9 mouse cellular contexts compared by ENCODE assay signal in genomic region chr10:119614726-119615125, GRCm38 (mm10).
DNase-seq lines count a peak whose midpoint lies in the region; ATAC-seq lines count a peak whose summit lies in the region.
"Had no signal": no experiment of that assay in that cellular context is flagged by ENCODE, and none has a peak within 500 bp of the region (broad histone marks: within the 10 kb centered on the region; RNA-seq: fewer than 3 reads in every experiment).

No protein-coding gene starts in this region.

- H3K4me2 ChIP-seq in forebrain, embryonic 15.5 days (replicated peaks): no peak overlapping the region
- H3K4me2 ChIP-seq in forebrain, embryonic 13.5 days: no peak overlapping the region
- no peak overlapping the region for H3K4me2 ChIP-seq in midbrain, embryonic 11.5 days
- no peak overlapping the region for H3K4me2 ChIP-seq in midbrain, embryonic 15.5 days
- H3K4me2 ChIP-seq in intestine, embryonic 14.5 days (ENCODE audit: low read length): peak overlapping the region; percentile 39
- peak overlapping the region; percentile 35 for H3K4me2 ChIP-seq in stomach, embryonic 15.5 days

- no peaks in the 10 kb centered on the region for H3K27me3 ChIP-seq in forebrain, embryonic 15.5 days
- H3K27me3 ChIP-seq in forebrain, embryonic 13.5 days: no peaks in the 10 kb centered on the region
- H3K27me3 ChIP-seq in midbrain, embryonic 11.5 days (ENCODE audit: control insufficient read depth, insufficient read depth, low read length): no peaks in the 10 kb centered on the region
- no peaks in the 10 kb centered on the region for H3K27me3 ChIP-seq in midbrain, embryonic 15.5 days (replicated peaks)
- no peaks in the 10 kb centered on the region for H3K27me3 ChIP-seq in intestine, embryonic 14.5 days (replicated peaks; ENCODE audit: control insufficient read depth, insufficient read depth, low read length)
- H3K27me3 ChIP-seq in stomach, embryonic 15.5 days (replicated peaks): no peaks in the 10 kb centered on the region

- H3K4me3 ChIP-seq in forebrain, embryonic 15.5 days: no peak overlapping the region
- no peak overlapping the region for H3K4me3 ChIP-seq in forebrain, embryonic 13.5 days
- H3K4me3 ChIP-seq in midbrain, embryonic 11.5 days (ENCODE audit: low read depth, low read length): no peak overlapping the region
- no peak overlapping the region for H3K4me3 ChIP-seq in midbrain, embryonic 15.5 days
- no peak overlapping the region for H3K4me3 ChIP-seq in intestine, embryonic 14.5 days (ENCODE audit: low read depth, low read length)
- peak overlapping the region; percentile 18; the same call in 1 of the 2 replicates for H3K4me3 ChIP-seq in stomach, embryonic 15.5 days (replicated peaks)
- H3K4me3 ChIP-seq: myocyte had no signal

- H3K36me3 ChIP-seq in forebrain, embryonic 15.5 days: no peaks in the 10 kb centered on the region
- H3K36me3 ChIP-seq in forebrain, embryonic 13.5 days (ENCODE audit: poor library complexity, severe bottlenecking): no peaks in the 10 kb centered on the region
- no peaks in the 10 kb centered on the region for H3K36me3 ChIP-seq in midbrain, embryonic 11.5 days (ENCODE audit: control insufficient read depth, insufficient read depth, low read length)
- no peaks in the 10 kb centered on the region for H3K36me3 ChIP-seq in midbrain, embryonic 15.5 days (replicated peaks)
- H3K36me3 ChIP-seq in intestine, embryonic 14.5 days (ENCODE audit: control insufficient read depth, insufficient read depth, low read length): no peaks in the 10 kb centered on the region
- no peaks in the 10 kb centered on the region for H3K36me3 ChIP-seq in stomach, embryonic 15.5 days

- H3K4me1 ChIP-seq in forebrain, embryonic 15.5 days: peaks cover 15% of the 10 kb centered on the region
- H3K4me1 ChIP-seq in forebrain, embryonic 13.5 days: peaks cover 20% of the 10 kb centered on the region
- peaks cover 8% of the 10 kb centered on the region; the same call in 1 of the 2 replicates for H3K4me1 ChIP-seq in midbrain, embryonic 11.5 days (ENCODE audit: control insufficient read depth, insufficient read depth, low read length)
- peaks cover 15% of the 10 kb centered on the region for H3K4me1 ChIP-seq in midbrain, embryonic 15.5 days
- peaks cover 25% of the 10 kb centered on the region for H3K4me1 ChIP-seq in intestine, embryonic 14.5 days (replicated peaks; ENCODE audit: control insufficient read depth, insufficient read depth, low read length)
- H3K4me1 ChIP-seq in stomach, embryonic 15.5 days: peaks cover 12% of the 10 kb centered on the region

- WGBS in forebrain, embryonic 15.5 days: 27% methylated on average over 7 of the region's 7 CpGs
- 42% methylated on average over 7 of the region's 7 CpGs for WGBS in forebrain, embryonic 13.5 days
- 42% methylated on average over 7 of the region's 7 CpGs for WGBS in midbrain, embryonic 11.5 days
- 38% methylated on average over 7 of the region's 7 CpGs for WGBS in midbrain, embryonic 15.5 days
- 38% methylated on average over 7 of the region's 7 CpGs for WGBS in intestine, embryonic 14.5 days
- 33% methylated on average over 7 of the region's 7 CpGs for WGBS in stomach, embryonic 15.5 days

- 0 out of 2 replicates have a peak overlapping the region, but pooled peaks have one; percentile 29 for H3K27ac ChIP-seq in forebrain, embryonic 15.5 days (replicated peaks)
- no peak overlapping the region; the same call in 1 of the 2 replicates for H3K27ac ChIP-seq in forebrain, embryonic 13.5 days
- H3K27ac ChIP-seq in midbrain, embryonic 11.5 days (ENCODE audit: low read depth, low read length): no peak overlapping the region
- no peak overlapping the region for H3K27ac ChIP-seq in midbrain, embryonic 15.5 days
- 0 out of 2 replicates have a peak overlapping the region, but pooled peaks have one; percentile 14 for H3K27ac ChIP-seq in intestine, embryonic 14.5 days (ENCODE audit: low read depth)
- H3K27ac ChIP-seq in stomach, embryonic 15.5 days: 0 out of 2 replicates have a peak overlapping the region, but pooled peaks have one; percentile 40

- H3K9me3 ChIP-seq in forebrain, embryonic 15.5 days: no peaks in the 10 kb centered on the region
- H3K9me3 ChIP-seq in forebrain, embryonic 13.5 days (replicated peaks): no peaks in the 10 kb centered on the region
- no peaks in the 10 kb centered on the region for H3K9me3 ChIP-seq in midbrain, embryonic 11.5 days (ENCODE audit: control insufficient read depth, low read length)
- H3K9me3 ChIP-seq in midbrain, embryonic 15.5 days: no peaks in the 10 kb centered on the region
- no peaks in the 10 kb centered on the region for H3K9me3 ChIP-seq in intestine, embryonic 14.5 days (ENCODE audit: control insufficient read depth, low read length)
- no peaks in the 10 kb centered on the region for H3K9me3 ChIP-seq in stomach, embryonic 15.5 days

- no peak overlapping the region for H3K9ac ChIP-seq in forebrain, embryonic 15.5 days (replicated peaks)
- H3K9ac ChIP-seq in forebrain, embryonic 13.5 days: no peak overlapping the region
- no peak overlapping the region for H3K9ac ChIP-seq in midbrain, embryonic 11.5 days (ENCODE audit: low read length)
- no peak overlapping the region for H3K9ac ChIP-seq in midbrain, embryonic 15.5 days
- H3K9ac ChIP-seq in intestine, embryonic 14.5 days (ENCODE audit: low read length): no peak overlapping the region
- no peak overlapping the region for H3K9ac ChIP-seq in stomach, embryonic 15.5 days

- no peak for ATAC-seq in forebrain, embryonic 15.5 days (replicated peaks)
- no peak for ATAC-seq in forebrain, embryonic 13.5 days
- 0 out of 2 replicates have a peak, but pooled peaks have one; percentile 34 for ATAC-seq in midbrain, embryonic 11.5 days (ENCODE audit: low FRiP score)
- ATAC-seq in midbrain, embryonic 15.5 days (replicated peaks): no peak
- ATAC-seq in intestine, embryonic 14.5 days (replicated peaks; ENCODE audit: low FRiP score, low TSS enrichment, low read depth): peak; percentile 62; the same call in 1 of the 2 replicates
- no peak for ATAC-seq in stomach, embryonic 15.5 days (ENCODE audit: insufficient read depth, low FRiP score, low read depth)
- ATAC-seq in megakaryocyte, adult 5-6 weeks (ENCODE audit: poor library complexity, severe bottlenecking): no peak

- DNase-seq in midbrain, embryonic 11.5 days (ENCODE audit: low spot score, missing footprints): no peak
- no peak for DNase-seq in intestine, embryonic 14.5 days (ENCODE audit: low spot score)
- no peak for DNase-seq in thymus, postnatal 14 days

Comparison
In these comparisons a context has a peak if more than half of its experiments do, and no peak if none do; other contexts are left out.
1. ATAC-seq: peak in midbrain, embryonic 11.5 days (single experiment) and intestine, embryonic 14.5 days (single experiment); none in forebrain, embryonic 15.5 days (single experiment), forebrain, embryonic 13.5 days (single experiment), midbrain, embryonic 15.5 days (single experiment), stomach, embryonic 15.5 days (single experiment) and megakaryocyte, adult 5-6 weeks (single experiment).
2. H3K27ac ChIP-seq: peak in forebrain, embryonic 15.5 days (single experiment), intestine, embryonic 14.5 days (single experiment) and stomach, embryonic 15.5 days (single experiment); none in forebrain, embryonic 13.5 days (single experiment), midbrain, embryonic 11.5 days (single experiment) and midbrain, embryonic 15.5 days (single experiment).
3. H3K4me2 ChIP-seq: peak in intestine, embryonic 14.5 days (single experiment) and stomach, embryonic 15.5 days (single experiment); none in forebrain, embryonic 15.5 days (single experiment), forebrain, embryonic 13.5 days (single experiment), midbrain, embryonic 11.5 days (single experiment) and midbrain, embryonic 15.5 days (single experiment).